Mouse (Mus musculus) liver, embryonic 15.5 days (tissue): Measurements from ENCODE around the gene Plxnb2. TPM values are rescaled to one million over a fixed set of nuclear protein-coding genes. Genes with fewer than 3 reads are reported as not detected.

Experiments used
- ATAC-seq: fragments of 200-750 bp; cut with Nextera tagmentation; 2 replicates; pipeline ENCODE4 v1.8.0; 2017; ENCODE audit warnings: moderate number of reproducible peaks, mild to moderate bottlenecking, moderate library complexity; ENCODE audit not compliant: insufficient read depth
- H3K27ac ChIP-seq: fragments of 300-500 bp; sonication (generic); replicated peaks from 2 replicates; pipeline ENCODE4 v1.5.1; 2015; ENCODE audit warnings: mild to moderate bottlenecking, inconsistent platforms
- H3K27me3 ChIP-seq: fragments of 300-500 bp; sonication (generic); 2 replicates; pipeline ENCODE4 v1.6.1; 2015; ENCODE audit warnings: mild to moderate bottlenecking, inconsistent platforms
- H3K36me3 ChIP-seq: fragments of 300-500 bp; sonication (generic); replicated peaks from 2 replicates; pipeline ENCODE4 v1.6.1; 2015; ENCODE audit warnings: moderate library complexity, mild to moderate bottlenecking, inconsistent platforms
- H3K4me1 ChIP-seq: fragments of 300-500 bp; sonication (generic); replicated peaks from 2 replicates; pipeline ENCODE4 v1.6.1; 2015; ENCODE audit warnings: inconsistent platforms
- H3K4me2 ChIP-seq: fragments of 300-500 bp; sonication (generic); 2 replicates; pipeline ENCODE4 v1.6.1; 2015; ENCODE audit warnings: moderate library complexity, mild to moderate bottlenecking, inconsistent platforms
- H3K4me3 ChIP-seq: fragments of 300-500 bp; sonication (generic); replicated peaks from 2 replicates; pipeline ENCODE4 v1.5.1; 2015; ENCODE audit warnings: mild to moderate bottlenecking, inconsistent platforms
- H3K9ac ChIP-seq: fragments of 300-500 bp; sonication (generic); 2 replicates; pipeline ENCODE4 v1.6.1; 2015; ENCODE audit warnings: moderate library complexity, mild to moderate bottlenecking, inconsistent platforms
- H3K9me3 ChIP-seq: fragments of 300-500 bp; sonication (generic); replicated peaks from 2 replicates; pipeline ENCODE4 v1.6.1; 2016; ENCODE audit warnings: inconsistent platforms
- WGBS: fragments of 180-500 bp; shearing (Covaris S2); methylation state at CpG from one replicate; pipeline ENCODE4 v1.1.7; 2015; ENCODE audit warnings: mixed read lengths; ENCODE audit not compliant: insufficient replicate concordance; 5-methylcytosine and 5-hydroxymethylcytosine counted together
- polyA plus RNA-seq: library from polyadenylated mRNA; unstranded; fragments of >200 nt; fragmentation: Nextera tagmentation; extraction: Ambion mirVana; gene quantifications from 2 replicates; pipeline ENCODE4 v1.2.1, GENCODE M21; 2015

Plxnb2 gene
- polyA plus RNA-seq = 22.3 and 30.1 TPM in 2 replicates

DNA sequence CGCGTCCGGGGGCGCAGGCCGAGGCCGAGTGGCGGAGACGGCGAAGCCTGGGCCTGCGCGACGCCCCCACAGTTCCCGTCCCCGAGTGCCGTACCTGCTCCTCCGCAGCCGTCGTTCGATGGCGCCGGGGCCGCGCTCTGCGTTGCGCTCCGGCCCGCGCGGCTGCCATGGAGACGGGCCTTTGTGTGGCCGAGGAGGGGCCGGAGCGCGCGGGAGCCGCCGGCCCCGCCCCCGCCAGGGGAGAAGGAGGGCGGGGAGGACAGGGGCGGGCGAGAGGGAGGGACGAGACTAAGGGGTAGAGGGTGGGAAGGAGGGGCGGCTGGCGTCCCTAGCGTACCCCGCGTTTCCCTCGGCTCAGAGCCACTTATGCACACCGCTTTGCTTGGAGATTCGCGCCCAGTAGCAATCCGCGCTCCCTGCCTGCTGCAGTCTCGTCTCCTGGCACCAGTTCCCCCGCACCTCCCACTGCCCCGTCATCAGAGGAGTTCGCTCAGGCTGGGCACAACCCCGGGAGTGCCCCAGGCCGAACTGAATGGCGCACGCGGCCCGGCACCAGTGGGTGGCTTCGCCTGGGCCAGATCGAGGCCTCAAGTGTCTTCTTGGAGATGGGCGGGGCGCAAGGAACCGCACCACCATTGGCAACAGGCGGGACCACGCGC is at the start of gene Plxnb2:
Gene Plxnb2, minus strand, starts transcription at position 218 of the 659 bp plus-strand sequence.
- peaks cover 77% of the 10 kb centered on the region for H3K27me3 ChIP-seq
- H3K9ac ChIP-seq = peak within 1 kb of the TSS; percentile 48
- WGBS = under 1% methylated on average over 67 of the region's 72 CpGs
- no peaks in the 10 kb centered on the region for H3K9me3 ChIP-seq
- ATAC-seq = peak; percentile 67
- H3K4me3 ChIP-seq = peak within 1 kb of the TSS; percentile 59
- H3K4me1 ChIP-seq = peaks cover 48% of the 10 kb centered on the region
- no peaks in the 10 kb centered on the region for H3K36me3 ChIP-seq
- H3K4me2 ChIP-seq = peak within 1 kb of the TSS; percentile 64
- H3K27ac ChIP-seq = peak within 1 kb of the TSS; percentile 83

GRCm38 (mm10) chr15:89215611-89216233 is 35.1 kb upstream of the Plxnb2 start:
- no peaks in the 10 kb centered on the region for H3K27me3 ChIP-seq
- H3K4me1 ChIP-seq = peaks cover 55% of the 10 kb centered on the region
- peak overlapping the region; percentile 54 for H3K9ac ChIP-seq
- H3K27ac ChIP-seq = peak overlapping the region; percentile 97
- peak overlapping the region; percentile 77 for H3K4me2 ChIP-seq
- peak; percentile 70 for ATAC-seq
- peak overlapping the region; percentile 30 for H3K4me3 ChIP-seq
- peaks cover 6% of the 10 kb centered on the region for H3K36me3 ChIP-seq
- WGBS = 22% methylated on average over 2 of the region's 2 CpGs
- no peaks in the 10 kb centered on the region for H3K9me3 ChIP-seq

DNA sequence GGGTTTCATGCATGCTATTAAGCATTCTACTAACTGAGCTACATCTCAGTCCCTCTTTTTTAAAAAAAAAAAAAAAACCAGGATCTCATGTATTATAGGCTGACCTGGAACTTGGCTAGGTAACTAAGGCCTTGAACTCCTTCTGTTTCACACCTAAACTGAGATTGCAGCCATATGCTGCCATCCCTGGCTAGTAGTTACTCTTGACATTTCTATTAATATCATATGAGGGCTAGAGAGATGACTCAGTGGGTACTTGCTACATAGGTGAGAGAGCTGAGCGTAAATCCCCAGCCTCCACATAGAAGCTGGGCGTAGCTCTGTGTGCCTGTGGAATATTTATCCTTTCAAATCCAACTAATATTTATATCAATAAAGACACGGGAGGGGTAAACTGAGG is 34.4 kb upstream of the Plxnb2 start:
- Histone ChIP-seq H3K4me2 (peak overlapping the region; percentile 77), H3K27ac (peak overlapping the region; percentile 97), H3K36me3 (peaks cover 6% of the 10 kb centered on the region), H3K27me3 (no peaks in the 10 kb centered on the region), H3K4me1 (peaks cover 62% of the 10 kb centered on the region), H3K9me3 (no peaks in the 10 kb centered on the region), H3K9ac (no peak overlapping the region; the same call in 1 of the 2 replicates), H3K4me3 (peak overlapping the region; percentile 30; the same call in 1 of the 2 replicates)
- 71% methylated on average over 3 of the region's 3 CpGs for WGBS
- ATAC-seq = no peak

DNA sequence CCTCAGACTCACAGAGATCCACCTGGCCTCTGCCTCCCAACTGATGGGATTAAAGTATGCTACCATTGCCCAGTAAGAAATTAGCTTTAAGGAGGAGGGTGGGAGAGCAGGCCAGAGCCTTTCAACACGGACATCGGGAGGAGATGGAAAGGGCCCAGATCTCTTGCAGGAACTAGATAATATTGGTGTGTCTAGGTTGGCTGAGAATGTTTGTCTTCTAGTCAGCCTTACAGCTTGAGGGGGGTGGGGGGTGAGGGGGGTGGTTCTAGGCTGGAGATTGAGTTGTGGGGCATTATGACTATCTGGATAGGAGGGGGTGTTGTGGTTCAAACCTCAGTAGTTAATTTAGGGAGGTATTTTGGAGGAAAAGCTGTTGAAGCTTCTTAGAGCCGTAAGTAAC is 32.9 kb upstream of the Plxnb2 start:
- no peaks in the 10 kb centered on the region for H3K27me3 ChIP-seq
- H3K4me2 ChIP-seq = peak overlapping the region; percentile 77
- no peaks in the 10 kb centered on the region for H3K9me3 ChIP-seq
- peak overlapping the region; percentile 97 for H3K27ac ChIP-seq
- H3K4me1 ChIP-seq = peaks cover 67% of the 10 kb centered on the region
- WGBS = 47% methylated on average over 3 of the region's 3 CpGs
- H3K9ac ChIP-seq = peak overlapping the region; percentile 19; the same call in 1 of the 2 replicates
- H3K36me3 ChIP-seq = peaks cover 6% of the 10 kb centered on the region
- ATAC-seq = no peak
- H3K4me3 ChIP-seq = peak overlapping the region; percentile 100

GRCm38 (mm10) chr15:89212495-89212894 is 31.9 kb upstream of the Plxnb2 start:
- Histone ChIP-seq H3K27me3 (no peaks in the 10 kb centered on the region), H3K4me2 (peak overlapping the region; percentile 77), H3K9ac (peak overlapping the region; percentile 100), H3K4me1 (peaks cover 67% of the 10 kb centered on the region), H3K9me3 (no peaks in the 10 kb centered on the region), H3K4me3 (peak overlapping the region; percentile 100), H3K36me3 (peaks cover 6% of the 10 kb centered on the region), H3K27ac (peak overlapping the region; percentile 97)
- WGBS = 57% methylated on average over 6 of the region's 6 CpGs
- ATAC-seq = no peak

DNA sequence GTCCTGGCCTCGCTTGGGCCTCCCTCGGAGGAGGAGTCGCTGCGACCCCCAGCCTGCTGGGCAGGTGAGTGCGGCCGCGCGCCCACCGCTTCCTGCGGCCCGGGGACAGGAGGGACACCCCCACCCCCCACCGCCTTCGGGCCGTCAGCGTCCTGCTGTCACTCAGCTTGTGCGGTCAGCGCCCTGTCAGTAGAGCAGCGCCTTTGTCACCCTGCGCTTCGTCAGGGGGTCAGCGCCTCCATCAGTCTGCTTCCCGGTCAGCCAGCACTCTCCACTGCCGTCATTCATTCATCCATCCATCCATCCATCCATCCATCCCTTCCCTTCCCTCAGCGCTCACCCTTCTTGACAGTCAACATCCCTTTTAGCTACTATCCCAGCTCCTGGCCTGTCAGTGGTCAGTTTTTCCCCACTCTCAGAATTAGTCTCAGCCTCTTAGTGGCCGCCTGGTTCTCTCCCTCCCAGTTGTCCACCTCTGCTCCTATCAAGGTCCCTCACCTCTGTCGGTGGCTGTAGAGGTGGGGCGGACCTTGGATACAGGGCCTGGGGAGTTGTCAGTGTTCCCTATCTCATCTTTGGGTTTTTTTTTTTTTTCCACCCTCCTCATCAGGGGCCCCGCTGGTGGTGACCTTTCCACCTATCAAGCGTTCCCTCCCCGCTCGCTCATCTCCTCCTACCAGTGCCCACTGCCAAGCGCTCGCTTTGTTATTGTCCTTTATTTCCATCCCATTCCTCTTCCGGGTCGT is 31.3 kb upstream of the Plxnb2 start:
- peak; percentile 60 for ATAC-seq
- H3K4me3 ChIP-seq = peak overlapping the region; percentile 100
- H3K27ac ChIP-seq = peak overlapping the region; percentile 97
- H3K4me2 ChIP-seq = peak overlapping the region; percentile 77
- peaks cover 64% of the 10 kb centered on the region for H3K4me1 ChIP-seq
- no peaks in the 10 kb centered on the region for H3K27me3 ChIP-seq
- H3K9ac ChIP-seq = peak overlapping the region; percentile 100
- H3K36me3 ChIP-seq = peaks cover 5% of the 10 kb centered on the region
- no peaks in the 10 kb centered on the region for H3K9me3 ChIP-seq
- 3% methylated on average over 35 of the region's 35 CpGs for WGBS

GRCm38 (mm10) chr15:89210915-89211715 is 30.5 kb upstream of the Plxnb2 start, which contains the start of gene Ppp6r2:
Gene Ppp6r2, plus strand, starts transcription at chr15:89211553.
- no peaks in the 10 kb centered on the region for H3K36me3 ChIP-seq
- peak within 1 kb of the TSS; percentile 100 for H3K4me3 ChIP-seq
- peak; percentile 68 for ATAC-seq
- H3K9ac ChIP-seq = peak within 1 kb of the TSS; percentile 100
- no peaks in the 10 kb centered on the region for H3K27me3 ChIP-seq
- peak within 1 kb of the TSS; percentile 97 for H3K27ac ChIP-seq
- no peaks in the 10 kb centered on the region for H3K9me3 ChIP-seq
- H3K4me1 ChIP-seq = peaks cover 58% of the 10 kb centered on the region
- WGBS = 1% methylated on average over 73 of the region's 73 CpGs
- H3K4me2 ChIP-seq = peak within 1 kb of the TSS; percentile 77

DNA sequence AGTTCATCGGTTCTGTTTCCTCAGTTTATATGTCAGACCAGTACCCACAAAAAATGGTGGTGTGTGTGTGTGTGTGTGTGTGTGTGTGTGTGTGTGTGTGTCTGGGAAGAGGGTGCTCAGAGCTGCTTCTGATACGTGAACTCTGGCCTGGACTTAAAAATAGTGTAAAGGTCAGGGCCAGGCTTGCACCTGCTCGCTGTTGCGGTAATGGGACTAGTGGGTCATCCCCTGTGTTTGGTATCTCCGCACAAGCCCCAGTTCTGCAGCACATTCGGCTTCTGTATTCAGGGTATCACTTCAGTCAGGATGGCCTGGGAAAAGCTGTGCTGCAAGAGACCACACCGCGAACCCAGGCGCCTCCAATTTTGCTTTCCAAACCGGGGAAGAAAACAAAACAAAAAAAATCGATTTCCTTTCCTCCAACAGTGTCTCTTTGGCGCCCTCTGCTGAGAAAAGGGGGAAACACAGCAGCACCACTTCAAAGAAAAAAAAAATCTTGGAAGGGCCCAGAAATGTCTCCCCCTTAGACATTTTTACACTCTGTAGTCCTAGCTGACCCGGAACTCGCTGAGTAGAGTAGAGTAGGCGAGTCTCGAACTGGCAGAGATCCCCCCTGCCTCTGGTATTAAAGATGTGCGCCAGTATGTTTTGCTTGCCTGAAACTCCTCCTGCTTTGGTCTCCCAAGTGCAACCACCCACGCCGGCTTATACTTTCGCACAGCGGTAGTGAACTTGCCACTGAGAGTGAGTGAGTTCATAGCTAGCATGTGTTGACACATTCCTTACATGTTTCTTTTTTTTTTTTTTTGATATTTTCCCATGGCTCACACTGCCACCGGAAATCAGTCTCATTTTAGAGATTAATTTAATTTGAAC is 29.5 kb upstream of the Plxnb2 start:
- Histone ChIP-seq H3K4me2 (peak overlapping the region; percentile 77), H3K27ac (peak overlapping the region; percentile 97), H3K9ac (peak overlapping the region; percentile 100), H3K9me3 (no peaks in the 10 kb centered on the region), H3K36me3 (no peaks in the 10 kb centered on the region), H3K4me1 (peaks cover 48% of the 10 kb centered on the region), H3K27me3 (no peaks in the 10 kb centered on the region), H3K4me3 (peak overlapping the region; percentile 100)
- ATAC-seq = no peak
- 15% methylated on average over 22 of the region's 22 CpGs for WGBS

DNA sequence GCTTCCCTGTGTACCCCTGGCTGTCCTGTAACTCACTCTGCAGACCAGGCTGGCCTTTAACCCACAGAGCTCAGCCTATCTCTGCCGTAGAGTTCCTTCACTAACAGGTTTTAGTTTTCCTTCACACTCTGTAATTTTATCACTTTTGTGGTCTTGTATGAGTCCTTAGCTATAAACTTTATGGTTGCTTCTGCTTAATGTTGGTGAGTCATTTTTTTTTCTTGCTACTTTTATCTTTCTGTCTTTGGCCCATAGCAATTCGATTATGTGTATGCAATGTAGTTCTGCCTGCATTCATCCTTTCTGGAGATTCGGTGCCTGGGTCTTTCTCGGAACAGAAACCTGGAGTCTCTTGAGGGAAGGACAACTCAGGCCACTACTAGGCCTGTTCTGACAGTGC is 26.9 kb upstream of the Plxnb2 start:
- Histone ChIP-seq H3K36me3 (no peaks in the 10 kb centered on the region), H3K4me1 (peaks cover 21% of the 10 kb centered on the region), H3K27me3 (no peaks in the 10 kb centered on the region), H3K27ac (no peak overlapping the region), H3K9me3 (peaks cover 11% of the 10 kb centered on the region), H3K4me2 (no peak overlapping the region), H3K4me3 (no peak overlapping the region), H3K9ac (no peak overlapping the region)
- ATAC-seq = no peak
- WGBS = 75% methylated on average over 4 of the region's 4 CpGs

GRCm38 (mm10) chr15:89197056-89197455 is 16.5 kb upstream of the Plxnb2 start:
- WGBS = 73% methylated on average over 15 of the region's 15 CpGs
- Histone ChIP-seq H3K36me3 (no peaks in the 10 kb centered on the region), H3K4me2 (peak overlapping the region; percentile 89), H3K4me1 (peaks cover 21% of the 10 kb centered on the region), H3K9me3 (no peaks in the 10 kb centered on the region), H3K27me3 (no peaks in the 10 kb centered on the region), H3K9ac (peak overlapping the region; percentile 98; the same call in 1 of the 2 replicates), H3K27ac (peak overlapping the region; percentile 98), H3K4me3 (peak overlapping the region; percentile 100)
- no peak for ATAC-seq
